Mouse (Mus musculus) CD8-positive naive resting alpha-beta T cell, adult 2 months (primary cell): ENCODE data around the gene Bad.
A peak's percentile ranks its signal among the peaks of the same experiment; 100 is the strongest.
"Not testable (repeated sequence)": the region's sequence is repeated elsewhere in the genome, so short reads cannot be mapped to it uniquely, and the experiment has no call there.

Source experiments
- DNase-seq, 2 experiments: peaks; one replicate each; pipeline ENCODE4 v3.0.0; 2022; ENCODE audit warnings: low read depth in 2 of 2, low spot score in 2 of 2

Gene Bad

GRCm38 (mm10) chr19:6941372-6942248 lies at the start of gene Bad:
TSS of gene Bad (plus strand) at chr19:6941861.
- peak; percentile 90 to 96 for DNase-seq

GRCm38 (mm10) chr19:6892512-6892911 lies 49.1 kb upstream of the Bad start:
- DNase-seq: no peak

- DNase-seq: no peak
These were observed 47.8 kb upstream of the Bad start for GRCm38 (mm10) chr19:6893731-6894451.

GRCm38 (mm10) chr19:6895608-6896305 lies 45.9 kb upstream of the Bad start:
- DNase-seq: not testable (repeated sequence)

- DNase-seq: no peak
These were observed 42.0 kb upstream of the Bad start for GRCm38 (mm10) chr19:6899641-6900040.

GRCm38 (mm10) chr19:6903031-6903430 lies 38.6 kb upstream of the Bad start:
- DNase-seq: no peak

- DNase-seq: no peak
These were observed 36.8 kb upstream of the Bad start for GRCm38 (mm10) chr19:6904846-6905245.

GRCm38 (mm10) chr19:6905498-6906159 lies 36.0 kb upstream of the Bad start:
- no peak for DNase-seq

GRCm38 (mm10) chr19:6906199-6906598 lies 35.5 kb upstream of the Bad start:
- DNase-seq: no peak

GRCm38 (mm10) chr19:6907094-6907493 lies 34.6 kb upstream of the Bad start:
- DNase-seq: no peak

- DNase-seq: no peak
These were observed 33.7 kb upstream of the Bad start for GRCm38 (mm10) chr19:6907811-6908540.

- no peak for DNase-seq
These were observed 32.6 kb upstream of the Bad start for GRCm38 (mm10) chr19:6909021-6909420.

- peak; percentile 82 to 83 for DNase-seq
These were observed 32.0 kb upstream of the Bad start, which contains the start of the genes Trmt112 and Prdx5 for GRCm38 (mm10) chr19:6909507-6910289. TSS of gene Trmt112 (plus strand) at chr19:6909698. TSS of gene Prdx5 (minus strand) at chr19:6910106.

GRCm38 (mm10) chr19:6910306-6910705 lies 31.4 kb upstream of the Bad start:
- not testable (repeated sequence) for DNase-seq

- no peak for DNase-seq
These were observed 30.3 kb upstream of the Bad start for GRCm38 (mm10) chr19:6911101-6912074.

- no peak for DNase-seq
These were observed 29.3 kb upstream of the Bad start for GRCm38 (mm10) chr19:6912205-6912970.

- DNase-seq: no peak
These were observed 28.6 kb upstream of the Bad start for GRCm38 (mm10) chr19:6913036-6913435.

GRCm38 (mm10) chr19:6913991-6914390 lies 27.7 kb upstream of the Bad start:
- no peak for DNase-seq
